Mouse (Mus musculus) gonadal fat pad, adult 2 months (tissue): ENCODE measurements around the gene Nlrp6. TPM values are rescaled to one million over a fixed set of nuclear protein-coding genes. Genes with fewer than 3 reads are reported as not detected.
"Not testable (repeated sequence)": the region's sequence is repeated elsewhere in the genome, so short reads cannot be mapped to it uniquely, and the experiment has no call there.

Source experiments
- DNase-seq: peaks from one replicate; pipeline ENCODE4 v3.0.0-alpha.2; 2012; ENCODE audit warnings: low read depth
- polyA plus RNA-seq: library from polyadenylated mRNA; depleted of rRNA; stranded (reverse); fragments of >200 nt; gene quantifications from 2 replicates; pipeline ENCODE4 v1.2.3, GENCODE M21; 2012; rRNA removed

Gene Nlrp6
- polyA plus RNA-seq, 1 experiment: 1.2 TPM

DNA sequence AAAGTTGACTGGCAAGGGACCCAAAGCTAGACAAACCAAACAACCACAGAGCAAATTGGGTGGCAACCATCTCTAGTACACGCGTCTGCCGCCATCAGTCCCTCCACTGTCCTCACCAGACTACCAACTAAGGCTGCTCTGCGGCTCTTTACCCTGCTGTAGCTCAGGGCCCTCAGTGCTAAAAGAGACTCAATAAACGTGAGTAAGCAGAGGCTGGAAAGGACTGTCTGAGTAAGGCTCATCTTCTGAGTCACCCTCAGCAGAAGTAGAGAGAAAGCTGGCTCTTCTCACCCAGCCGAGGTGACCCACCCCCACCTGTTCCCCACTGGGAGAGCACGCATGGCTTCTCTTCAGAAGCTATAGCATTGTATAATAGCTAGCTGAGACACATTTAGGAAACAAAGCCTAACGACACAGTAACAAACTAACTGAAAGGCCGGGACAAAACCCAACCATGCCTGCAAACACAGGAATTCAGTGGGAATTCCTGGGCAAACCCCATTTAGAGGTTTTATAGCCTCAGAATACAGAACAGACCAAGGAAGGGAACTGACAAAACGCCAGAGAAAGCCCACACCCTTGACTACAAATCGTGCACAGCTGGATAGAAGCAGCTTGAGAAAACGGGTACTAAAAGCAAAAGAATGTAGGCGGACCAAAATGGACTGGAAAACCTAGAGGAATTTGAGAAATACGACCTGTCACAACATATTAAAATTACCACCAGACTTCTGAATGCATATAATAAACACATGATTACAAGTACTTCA lies 52.9 kb downstream of the Nlrp6 start:
- no peak for DNase-seq

DNA sequence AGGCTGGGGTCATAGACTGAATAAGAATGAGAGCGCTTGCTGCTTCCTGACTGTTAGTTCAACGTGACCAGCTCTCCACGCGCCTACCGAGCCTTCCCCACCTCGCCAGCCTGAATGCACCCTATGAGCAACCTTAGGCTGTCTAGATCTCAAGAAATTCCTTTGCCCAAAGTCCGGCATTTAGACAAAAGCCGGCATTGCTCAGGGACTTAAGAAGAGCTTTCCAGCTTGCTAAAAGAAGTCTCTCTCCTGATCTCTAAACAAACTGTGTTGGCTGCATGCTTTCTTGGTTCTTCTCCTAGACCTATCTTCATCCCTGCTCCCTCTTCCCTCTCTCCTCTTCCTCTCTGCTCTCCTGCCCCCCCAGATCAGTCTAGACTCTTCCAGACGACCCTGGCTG lies 54.2 kb downstream of the Nlrp6 start:
- DNase-seq: no peak

DNA sequence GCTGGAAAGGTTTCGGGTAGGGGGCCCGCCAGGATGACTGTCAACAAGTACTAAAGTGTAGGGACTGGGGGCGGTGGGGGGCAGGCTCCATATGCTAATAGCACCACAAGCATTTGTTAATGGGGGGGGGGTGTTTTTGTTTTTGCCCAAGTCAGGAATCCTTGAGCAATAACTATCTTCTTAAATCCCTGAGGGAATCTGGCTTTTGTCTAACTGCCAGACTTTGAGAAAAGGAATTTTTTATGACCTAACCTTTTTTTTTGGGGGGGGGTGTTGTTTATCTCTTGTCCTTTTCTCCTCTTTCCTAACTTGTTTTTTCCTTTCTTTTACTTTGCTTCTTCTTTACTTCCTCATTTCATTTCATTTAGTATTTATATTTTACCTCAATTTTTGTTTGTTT lies 54.8 kb downstream of the Nlrp6 start:
- no peak for DNase-seq

DNA sequence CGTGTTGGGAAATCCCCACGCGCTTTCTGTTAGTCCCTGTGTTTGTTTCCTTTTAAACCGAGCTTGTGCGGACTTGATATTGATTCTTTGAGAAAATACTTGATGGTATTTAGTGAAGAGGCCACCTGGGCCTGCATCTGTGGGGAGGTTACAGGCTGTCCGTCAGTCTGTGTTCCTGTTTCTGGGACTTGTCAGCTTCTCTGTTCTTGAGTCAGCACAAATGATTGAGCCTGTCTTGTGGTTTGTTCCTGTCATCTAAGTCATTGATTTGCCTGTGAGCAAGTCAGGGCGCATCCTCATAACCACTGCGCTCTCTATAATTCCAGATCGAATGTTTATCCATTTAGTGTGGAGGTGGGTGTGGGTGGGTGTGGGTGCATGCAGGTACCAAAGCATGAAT lies 56.0 kb downstream of the Nlrp6 start:
- not testable (repeated sequence) for DNase-seq

Other genes starting within 250 kb of the Nlrp6 start
- gene Olfr45, start 239.0 kb upstream of the Nlrp6 start, polyA plus RNA-seq: not detected in 2 replicates
- not detected in 2 replicates for gene Olfr541, start 223.6 kb upstream of the Nlrp6 start, polyA plus RNA-seq
- gene Cyp2e1, start 157.2 kb upstream of the Nlrp6 start, polyA plus RNA-seq: 82.4 and 284 TPM in 2 replicates
- gene Syce1, start 133.1 kb upstream of the Nlrp6 start, polyA plus RNA-seq: 0.68 and 1.2 TPM in 2 replicates
- 0.20 and 0.30 TPM in 2 replicates for gene Zfp941, start 98.7 kb upstream of the Nlrp6 start, polyA plus RNA-seq
- gene Urah, start 85.9 kb upstream of the Nlrp6 start, polyA plus RNA-seq: 2.0 and 2.1 TPM in 2 replicates
- gene Scgb1c1, start 75.4 kb upstream of the Nlrp6 start, polyA plus RNA-seq: 1.6 and 1.8 TPM in 2 replicates
- gene Odf3, start 73.1 kb upstream of the Nlrp6 start, polyA plus RNA-seq: 0.74 and 1.2 TPM in 2 replicates
- gene Gm45785, start 64.6 kb upstream of the Nlrp6 start, polyA plus RNA-seq: not detected in 2 replicates
- gene Ric8a, start 63.9 kb upstream of the Nlrp6 start, polyA plus RNA-seq: 103 and 117 TPM in 2 replicates
- gene Bet1l, start 63.3 kb upstream of the Nlrp6 start, polyA plus RNA-seq: 32.0 and 40.0 TPM in 2 replicates
- 68.5 and 81.3 TPM in 2 replicates for gene Psmd13, start 38.9 kb upstream of the Nlrp6 start, polyA plus RNA-seq
- 27.4 and 29.3 TPM in 2 replicates for gene Sirt3, start 38.6 kb upstream of the Nlrp6 start, polyA plus RNA-seq
- gene Cox8b, start 20.5 kb upstream of the Nlrp6 start, polyA plus RNA-seq: 12.1 and 40.0 TPM in 2 replicates
- gene Pgghg, start 20.5 kb downstream of the Nlrp6 start, polyA plus RNA-seq: 25.9 and 33.1 TPM in 2 replicates
- 0.84 and 1.7 TPM in 2 replicates for gene Ifitm5, start 29.4 kb downstream of the Nlrp6 start, polyA plus RNA-seq
- gene Gm45717, start 35.0 kb downstream of the Nlrp6 start, polyA plus RNA-seq: 0.36 and 0.74 TPM in 2 replicates
- 841 and 986 TPM in 2 replicates for gene Ifitm2, start 35.1 kb downstream of the Nlrp6 start, polyA plus RNA-seq
- gene Ifitm1, start 46.3 kb downstream of the Nlrp6 start, polyA plus RNA-seq: 73.9 and 89.5 TPM in 2 replicates
- gene Ifitm3, start 89.9 kb downstream of the Nlrp6 start, polyA plus RNA-seq: 421 and 433 TPM in 2 replicates
- gene Ifitm6, start 97.0 kb downstream of the Nlrp6 start, polyA plus RNA-seq: 10.2 and 16.1 TPM in 2 replicates
- not detected in 2 replicates for gene Gm17387, start 108.2 kb downstream of the Nlrp6 start, polyA plus RNA-seq
- 7.7 and 8.9 TPM in 2 replicates for gene B4galnt4, start 140.2 kb downstream of the Nlrp6 start, polyA plus RNA-seq
- 21.5 and 23.5 TPM in 2 replicates for gene Pkp3, start 157.3 kb downstream of the Nlrp6 start, polyA plus RNA-seq
- 22.0 and 23.1 TPM in 2 replicates for gene Sigirr, start 179.7 kb downstream of the Nlrp6 start, polyA plus RNA-seq
- 4.1 TPM in 2 replicates for gene Ano9, start 196.9 kb downstream of the Nlrp6 start, polyA plus RNA-seq
- gene Ptdss2, start 201.5 kb downstream of the Nlrp6 start, polyA plus RNA-seq: 42.3 and 42.8 TPM in 2 replicates